Mouse (Mus musculus) liver, adult 2 months (tissue): ENCODE results near the gene Pnpla1.
A peak's percentile ranks its signal among the peaks of the same experiment; 100 is the strongest.

Experiments used
- CTCF ChIP-seq: fragments of 200-500 bp; IDR thresholded peaks from 2 replicates; pipeline ENCODE4 v1.5.1; 2011; ENCODE audit warnings: low read depth, low read length, control low read depth
- POLR2A ChIP-seq: fragments of 200-500 bp; IDR thresholded peaks from 2 replicates; pipeline ENCODE4 v1.6.1; 2011; ENCODE audit warnings: low read length, control low read depth; ENCODE audit not compliant: insufficient read depth; ENCODE audit errors: extremely low read depth

- no peak for TF ChIP-seq POLR2A
- peak; percentile 43 for TF ChIP-seq CTCF
These were observed 2.9 kb upstream of the Pnpla1 start for GRCm38 (mm10) chr17:28855166-28855885.
